Mouse (Mus musculus) megakaryocyte, embryonic 14.5 days (primary cell): ENCODE data around the gene Gm20479.

Source experiments
- FLI1 ChIP-seq: IDR thresholded peaks from 2 replicates; pipeline ENCODE4 v1.6.1; 2012; ENCODE audit warnings: low read length, inconsistent platforms, mixed read lengths
- GATA1 ChIP-seq: IDR thresholded peaks from 3 replicates; pipeline ENCODE4 v1.6.1; 2012; ENCODE audit warnings: mixed read lengths, low read length, inconsistent platforms, borderline replicate concordance

DNA sequence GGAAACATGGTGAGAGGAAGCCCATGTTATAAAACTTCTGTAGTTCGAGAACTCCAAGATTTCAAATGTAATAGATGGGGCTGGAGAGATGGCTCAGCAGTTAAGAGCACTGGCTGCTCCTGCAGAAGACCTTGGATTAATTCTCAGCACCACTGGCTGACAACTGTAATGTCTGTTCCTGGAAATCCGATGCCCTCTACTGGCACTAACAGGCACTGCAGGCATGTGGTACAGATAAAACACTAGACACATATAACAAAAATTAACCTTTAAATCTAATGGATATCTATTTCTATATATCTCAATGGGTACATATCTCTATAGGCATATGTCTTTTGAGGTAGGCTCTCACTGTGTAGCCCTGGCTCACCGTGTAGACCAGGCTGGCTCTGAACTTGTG lies 42.8 kb downstream of the Gm20479 start:
- TF ChIP-seq GATA1, result no peak
- TF ChIP-seq FLI1, result no peak
